Mouse (Mus musculus) mouse embryonic stem cell (cell line): Measurements from ENCODE around the gene Cyp2r1.

ENCODE experiments used
- in situ Hi-C, 2 experiments: fragments of 300-500 bp; cut with MboI; formaldehyde crosslinking; loops; 1 replicate in 1 of 2; 3 replicates in 1 of 2; pipeline ENCODE4 v1.14.3; 2019 to 2020; ENCODE audit warnings: low sequenced_read_pairs in 2 of 2, low pct_unique_long_range_greater_than_20kb in 1 of 2, mixed read lengths in 1 of 2; ENCODE audit not compliant: unreplicated experiment in 1 of 2

Cyp2r1 gene

DNA sequence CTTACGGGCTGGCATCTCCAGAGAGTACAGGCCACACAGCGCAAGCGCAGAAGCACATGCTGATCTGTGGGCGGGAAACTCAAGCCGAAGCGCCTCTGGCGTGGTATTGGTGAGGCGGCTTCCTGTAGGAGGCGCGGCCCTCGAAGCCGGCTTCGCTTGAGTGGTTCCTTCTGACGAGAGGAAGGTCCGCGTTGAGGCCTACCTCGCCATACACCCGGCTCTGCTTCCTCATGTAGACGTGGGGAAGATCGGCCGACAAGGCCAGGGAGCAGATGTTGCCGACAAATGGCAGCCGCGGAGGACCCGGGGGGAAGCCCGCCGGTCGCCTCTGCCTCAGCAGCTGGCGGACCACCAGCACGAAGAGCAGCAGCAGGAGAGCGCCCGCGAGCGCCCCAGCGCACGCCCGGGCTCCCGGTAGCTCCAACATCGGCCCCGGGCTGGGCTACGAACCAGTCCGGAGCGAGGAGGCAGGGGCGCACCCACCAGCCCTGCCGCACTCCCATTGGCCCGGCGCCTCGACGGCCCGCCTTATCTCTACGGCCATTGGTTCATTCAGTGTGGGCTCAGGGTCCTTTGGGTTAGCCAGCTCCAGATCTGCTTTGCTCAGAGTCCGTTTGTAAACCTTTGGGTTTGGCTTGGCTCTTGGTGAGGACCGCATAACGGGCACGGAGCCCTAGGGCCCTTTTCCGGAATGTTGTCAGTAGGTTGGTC lies at the start of gene Cyp2r1:
Cyp2r1 (minus strand) TSS at position 442 of the 711 bp plus-strand sequence.
- in situ Hi-C loops, result no loop called here

DNA sequence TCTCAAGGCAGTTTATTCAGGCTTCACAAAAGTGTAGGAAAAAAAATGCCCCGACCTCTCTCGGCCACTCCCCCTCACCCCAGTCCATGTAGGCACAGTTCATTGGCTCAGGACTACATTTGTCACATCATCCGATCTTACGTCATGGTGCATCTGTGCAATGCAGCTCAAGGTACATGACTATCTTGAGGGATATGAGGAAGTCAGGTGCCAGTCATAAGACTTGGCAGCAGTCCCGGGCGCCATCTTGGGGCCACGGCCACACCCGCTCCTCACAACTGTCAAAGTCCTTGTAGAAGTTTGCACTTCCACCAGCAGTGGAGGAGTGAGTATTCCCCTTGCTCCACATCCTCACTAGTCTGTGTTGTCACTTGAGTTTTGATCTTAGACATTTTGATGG lies 31.6 kb upstream of the Cyp2r1 start:
- in situ Hi-C loops, result loop anchor here in 1 of 2 experiments (25.0 kb wide), 1 partner anchor 218 kb away; no protein-coding TSS in a partner anchor

DNA sequence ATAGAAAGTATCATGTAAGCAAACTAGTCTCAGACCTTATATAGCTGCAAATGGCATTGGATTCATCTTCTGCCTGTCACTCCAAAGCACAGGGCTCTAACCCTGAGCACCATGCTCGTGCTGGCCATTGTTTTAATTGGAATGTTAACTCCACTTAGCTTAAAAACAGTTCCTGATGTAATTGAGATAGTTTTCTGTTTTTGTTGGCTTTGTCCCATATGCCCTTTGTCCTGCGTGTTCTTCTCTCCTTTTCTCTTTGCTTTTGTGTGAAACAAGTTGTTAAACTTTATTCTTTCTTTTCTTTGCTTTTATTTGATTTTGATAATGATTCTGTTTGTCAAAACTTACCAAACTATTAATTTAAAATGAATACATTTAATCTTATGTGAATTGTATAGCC lies 19.7 kb upstream of the Cyp2r1 start:
- in situ Hi-C loops, result loop anchor here in 1 of 2 experiments (25.0 kb wide), 1 partner anchor 230 kb away; no protein-coding TSS in a partner anchor

DNA sequence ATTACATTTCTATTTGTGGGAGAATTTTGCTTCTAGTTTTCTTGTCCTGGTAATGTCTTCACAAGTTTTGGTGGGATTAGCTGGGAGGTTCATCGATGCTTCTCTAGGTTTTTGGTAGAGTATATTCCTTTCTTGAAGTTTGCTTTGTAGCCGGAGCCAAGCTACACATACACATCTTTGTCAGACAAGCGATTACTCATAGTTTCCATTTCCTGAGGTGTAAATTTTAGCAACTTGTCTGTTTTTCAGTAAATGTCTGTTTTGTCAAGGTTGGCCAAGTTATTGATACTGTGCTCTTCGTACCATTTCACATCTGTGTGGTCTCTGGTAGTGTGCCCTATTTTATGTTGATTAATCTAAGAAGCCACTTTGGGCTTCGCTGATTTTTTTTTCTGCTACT lies 18.4 kb upstream of the Cyp2r1 start:
- in situ Hi-C loops, result loop anchor here in 1 of 2 experiments (25.0 kb wide), 1 partner anchor 231 kb away; no protein-coding TSS in a partner anchor

DNA sequence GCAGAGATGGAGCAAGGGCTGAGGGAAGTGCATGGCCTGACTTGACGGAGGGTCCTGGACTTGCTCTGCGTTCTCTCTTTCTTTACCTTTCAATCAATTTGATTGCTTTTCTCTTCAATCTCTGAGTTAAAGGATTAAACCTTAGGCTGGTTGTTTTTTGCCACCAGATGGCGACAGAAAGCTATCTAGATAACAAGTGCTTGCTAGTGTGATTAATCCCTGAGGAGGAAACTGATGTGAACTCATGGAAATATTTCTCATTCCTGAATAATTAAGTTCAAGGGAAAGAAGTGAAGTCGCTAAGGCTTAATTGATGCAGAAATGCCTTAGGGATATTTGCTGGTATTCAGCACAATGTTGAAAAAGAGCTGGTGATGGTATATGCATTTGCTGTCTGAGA lies 17.7 kb upstream of the Cyp2r1 start:
- in situ Hi-C loops, result loop anchor here in 1 of 2 experiments (25.0 kb wide), 1 partner anchor 232 kb away; no protein-coding TSS in a partner anchor

DNA sequence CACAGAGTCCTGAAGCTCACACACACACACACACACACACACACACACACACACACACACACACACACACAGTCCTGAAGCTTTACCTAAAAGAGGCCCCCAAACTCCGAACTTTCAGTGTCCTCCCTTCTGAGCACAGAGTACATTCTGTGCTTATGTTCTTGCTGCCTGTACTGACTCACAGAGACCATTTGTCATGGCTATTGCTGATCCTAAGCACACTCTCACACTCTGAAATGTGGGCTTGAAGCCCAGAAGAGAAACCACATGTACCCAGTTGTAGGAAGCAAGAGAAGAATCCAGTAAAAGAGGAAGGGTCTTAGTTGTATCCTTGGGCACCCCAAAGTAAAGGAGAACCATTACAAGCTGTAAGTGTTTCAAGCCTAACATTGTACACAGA lies 14.9 kb upstream of the Cyp2r1 start:
- in situ Hi-C loops, result loop anchor here (10.0 to 25.0 kb wide), 2 partner anchors 235 to 237 kb away; no protein-coding TSS in a partner anchor

DNA sequence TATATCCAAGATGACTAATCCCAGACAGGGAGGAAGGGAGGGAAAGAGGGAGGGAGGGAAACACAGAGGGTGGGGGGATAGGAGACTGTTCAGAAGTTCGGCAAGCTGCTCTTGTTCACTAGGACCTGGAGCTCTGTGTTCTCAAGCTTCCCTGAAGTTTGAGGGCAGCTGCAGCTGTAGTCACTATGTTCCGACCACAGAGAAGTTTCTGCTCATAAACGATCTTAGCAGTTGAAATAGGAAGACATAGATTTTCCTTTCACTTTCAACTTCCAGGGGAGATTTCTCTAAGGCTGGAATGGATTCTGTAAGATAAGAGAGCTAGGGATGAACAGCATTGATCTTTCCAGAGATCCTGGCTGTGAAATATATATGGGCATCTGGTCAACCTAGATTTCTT lies 14.2 kb upstream of the Cyp2r1 start:
- in situ Hi-C loops, result loop anchor here (10.0 to 25.0 kb wide), 2 partner anchors 235 to 238 kb away; no protein-coding TSS in a partner anchor

DNA sequence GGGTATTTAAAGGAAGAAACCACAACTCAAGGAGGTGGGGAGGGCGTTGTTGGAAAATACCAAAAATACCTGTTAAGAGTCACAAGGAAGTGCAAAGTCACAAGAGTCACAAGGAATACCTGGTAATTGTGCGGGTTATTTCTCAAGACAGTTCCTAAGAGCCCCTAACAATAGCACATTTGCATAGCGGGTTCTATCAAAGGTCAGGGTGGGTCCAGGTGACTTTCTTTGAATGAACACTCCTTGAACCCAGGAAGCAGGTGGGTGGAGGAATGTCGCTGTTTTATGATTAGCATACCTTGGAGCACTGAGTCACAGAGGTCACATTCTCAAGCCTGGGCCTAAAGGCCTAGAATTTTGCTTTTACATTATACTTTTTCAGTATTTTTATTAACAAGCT lies 11.1 kb upstream of the Cyp2r1 start:
- in situ Hi-C loops, result loop anchor here in 1 of 2 experiments (10.0 kb wide), 1 partner anchor 241 kb away; no protein-coding TSS in a partner anchor

DNA sequence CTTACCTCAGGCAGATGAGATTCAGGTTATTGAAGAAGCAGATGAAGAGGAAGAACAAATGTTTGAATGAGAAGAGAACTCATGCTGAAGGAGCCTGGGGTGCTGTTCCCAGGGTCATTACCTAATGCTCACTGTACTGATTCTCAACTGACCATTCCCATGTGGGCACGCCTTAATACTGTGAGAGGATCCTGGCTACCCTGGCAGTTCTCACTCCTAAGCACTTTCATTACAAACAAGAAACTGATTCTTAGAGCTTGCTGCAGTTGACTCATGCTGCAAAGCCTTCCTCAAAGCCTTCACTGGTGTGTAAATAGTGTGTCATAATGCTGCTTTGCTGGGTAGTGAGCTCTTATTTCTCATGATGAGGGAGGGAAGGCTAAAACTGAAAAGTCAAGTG lies 26.6 kb downstream of the Cyp2r1 start:
- in situ Hi-C loops, result no loop called here

DNA sequence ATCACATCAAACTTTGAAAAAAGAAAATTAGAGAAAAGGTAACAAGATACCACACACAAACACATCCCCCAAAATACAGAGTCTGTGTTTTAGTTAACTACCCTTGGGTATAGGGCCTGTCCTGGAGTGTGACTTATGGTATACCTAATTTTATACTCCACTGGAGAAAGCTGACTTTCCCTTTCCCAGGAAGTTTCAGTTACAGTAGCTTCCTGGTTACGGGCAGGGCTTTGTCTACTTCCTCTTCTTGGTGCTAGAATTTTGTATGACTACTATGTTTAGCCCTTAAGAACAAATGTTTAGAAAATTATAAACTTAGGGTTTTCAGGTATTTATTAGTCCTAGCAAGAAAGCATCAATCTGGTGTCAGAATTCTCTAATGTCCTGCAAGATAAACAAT lies 36.5 kb downstream of the Cyp2r1 start:
- in situ Hi-C loops, result no loop called here

DNA sequence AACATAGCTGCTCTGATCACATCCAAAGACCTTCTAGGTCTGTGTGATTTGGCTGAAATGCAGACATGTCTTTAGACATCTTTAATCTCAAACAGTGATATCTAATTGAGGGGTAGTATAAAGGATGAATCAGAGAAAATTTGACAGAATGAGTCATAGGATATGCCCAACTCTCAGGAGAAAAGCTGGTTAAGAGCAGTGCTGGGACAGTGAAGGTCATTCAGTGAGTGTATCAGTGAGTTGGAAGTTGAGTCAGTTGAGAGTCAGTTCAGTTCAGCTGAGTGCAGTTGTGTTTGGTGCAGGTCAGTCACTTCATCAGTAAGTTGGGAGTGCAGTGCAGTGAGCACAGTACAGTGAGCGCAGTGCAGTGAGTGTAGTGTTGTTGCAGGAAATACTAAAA lies 42.6 kb downstream of the Cyp2r1 start:
- in situ Hi-C loops, result no loop called here

DNA sequence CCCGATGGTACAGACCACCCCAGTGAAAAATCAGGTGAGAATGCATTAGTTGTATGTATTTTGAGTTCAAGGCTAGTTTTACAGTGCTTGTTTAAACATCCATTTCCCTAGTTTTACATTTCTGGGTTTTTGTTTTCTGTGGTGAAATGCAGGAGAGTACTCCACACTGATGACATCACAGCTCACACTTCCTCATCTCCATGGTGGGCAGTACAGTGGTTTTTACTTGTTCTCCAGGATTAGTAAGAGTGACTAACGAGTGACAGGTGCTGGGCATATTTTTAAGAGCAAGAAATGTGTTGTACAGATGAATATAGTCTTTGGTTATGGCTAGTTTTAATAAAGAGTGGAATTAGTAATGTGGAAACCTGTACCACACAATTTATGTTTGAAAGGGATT lies 53.9 kb downstream of the Cyp2r1 start:
- in situ Hi-C loops, result no loop called here
